Mouse (Mus musculus) embryonic stem cell, embryonic (primary cell): ENCODE measurements around the gene Pnpla5.

Experiments
- CTCF ChIA-PET, 4 experiments: fragments of 300-600 bp in 2 of 4; fragments of 350-600 bp in 2 of 4; sonication (Branson Sonifier 250); formaldehyde crosslinking; loops; one replicate each; lab custom pipeline; 2022; ENCODE audit warnings: inconsistent platforms in 2 of 4; lab: Charles Lee
- POLR2A ChIA-PET, 4 experiments: fragments of 300-600 bp in 2 of 4; fragments of 350-600 bp in 2 of 4; sonication (Branson Sonifier 250); formaldehyde crosslinking; loops; one replicate each; lab custom pipeline; 2022; ENCODE audit warnings: antibody characterized with exemption in 4 of 4, inconsistent platforms in 1 of 4; lab: Charles Lee

The Pnpla5 gene

GRCm38 (mm10) chr15:84123075-84123474, at the start of gene Pnpla5:
Gene Pnpla5 (minus strand): TSS chr15:84123175.
- CTCF ChIA-PET: interaction anchor here in 1 of 4 experiments (0.5 kb wide), 1 partner anchor 147 kb away, joined by 4 read pairs; no protein-coding TSS in a partner anchor
- POLR2A ChIA-PET: no interaction called here

GRCm38 (mm10) chr15:84171166-84171565, 48.2 kb upstream of the Pnpla5 start:
- ChIA-PET POLR2A (no interaction called here), CTCF (interaction anchor here in 1 of 4 experiments (1.2 kb wide), 1 partner anchor 44 kb away, joined by 6 read pairs; no protein-coding TSS in a partner anchor)

GRCm38 (mm10) chr15:84169511-84169910, 46.5 kb upstream of the Pnpla5 start:
- POLR2A ChIA-PET: interaction anchor here in 2 of 4 experiments (0.8 to 3.2 kb wide), 3 partner anchors 9 to 49 kb away, joined by 3 to 38 read pairs (median 17); partner anchors contain the start of gene Samm50 (in 1 of the 2)
- CTCF ChIA-PET: no interaction called here

- CTCF ChIA-PET: interaction anchor here (0.5 to 2.1 kb wide), 29 partner anchors 9 to 506 kb away, joined by 3 to 8 read pairs (median 4); partner anchors contain the start of gene Samm50 (in 2 of the 4)
- POLR2A ChIA-PET: interaction anchor here in 3 of 4 experiments (0.5 to 3.7 kb wide), 46 partner anchors 8 to 1019 kb away, joined by 3 to 46 read pairs (median 5); partner anchors contain the start of genes Samm50 (in 3 of the 3), Pacsin2 (in 1 of the 3), Poldip3 (in 1 of the 3) and Rtl6 (in 1 of the 3)
These were observed 45.5 kb upstream of the Pnpla5 start for GRCm38 (mm10) chr15:84168170-84169161.

- ChIA-PET CTCF (interaction anchor here (0.5 to 2.1 kb wide), 30 partner anchors 9 to 261 kb away, joined by 3 to 8 read pairs (median 4); partner anchors contain the start of gene Samm50 (in 2 of the 4)), POLR2A (interaction anchor here in 3 of 4 experiments (0.6 to 3.7 kb wide), 44 partner anchors 9 to 1018 kb away, joined by 3 to 46 read pairs (median 5); partner anchors contain the start of genes Samm50 (in 3 of the 3), Pacsin2 (in 1 of the 3), Poldip3 (in 1 of the 3) and Rtl6 (in 1 of the 3))
These were observed 44.6 kb upstream of the Pnpla5 start, which contains the start of gene Pnpla3 for GRCm38 (mm10) chr15:84167600-84167999. Gene Pnpla3 (plus strand): TSS chr15:84167837.

GRCm38 (mm10) chr15:84166818-84167217, 43.8 kb upstream of the Pnpla5 start:
- CTCF ChIA-PET: interaction anchor here in 1 of 4 experiments (0.5 kb wide), 1 partner anchor 65 kb away, joined by 4 read pairs; no protein-coding TSS in a partner anchor
- POLR2A ChIA-PET: interaction anchor here in 3 of 4 experiments (0.6 to 3.7 kb wide), 9 partner anchors 19 to 468 kb away, joined by 4 to 42 read pairs (median 7); partner anchors contain the start of gene Samm50 (in 2 of the 3)

GRCm38 (mm10) chr15:84161871-84162270, 38.9 kb upstream of the Pnpla5 start:
- CTCF ChIA-PET: no interaction called here

GRCm38 (mm10) chr15:84157530-84157929, 34.6 kb upstream of the Pnpla5 start:
- ChIA-PET POLR2A (interaction anchor here in 2 of 4 experiments (0.6 to 1.9 kb wide), 2 partner anchors 10 to 876 kb away, joined by 4 to 5 read pairs; partner anchors contain the start of gene Pnpla3 (in 1 of the 2)), CTCF (interaction anchor here in 1 of 4 experiments (1.0 kb wide), 1 partner anchor 601 kb away, joined by 3 read pairs; no protein-coding TSS in a partner anchor)

More at GRCm38 (mm10) chr15:84161871-84162270, 38.9 kb upstream of the Pnpla5 start:
- POLR2A ChIA-PET: no interaction called here

- CTCF ChIA-PET: interaction anchor here in 2 of 4 experiments (0.6 to 0.8 kb wide), 2 partner anchors 21 to 47 kb away, joined by 3 to 4 read pairs; no protein-coding TSS in a partner anchor
- POLR2A ChIA-PET: interaction anchor here in 1 of 4 experiments (1.9 kb wide), 1 partner anchor 11 kb away, joined by 5 read pairs; the partner anchor contains the start of gene Pnpla3
These were observed 33.2 kb upstream of the Pnpla5 start for GRCm38 (mm10) chr15:84156158-84156557.

- ChIA-PET CTCF (interaction anchor here in 1 of 4 experiments (0.6 kb wide), 1 partner anchor 321 kb away, joined by 5 read pairs; no protein-coding TSS in a partner anchor), POLR2A (interaction anchor here in 2 of 4 experiments (0.5 to 1.2 kb wide), 2 partner anchors 26 to 64 kb away, joined by 3 to 4 read pairs; partner anchors contain the start of gene Pnpla3 (in 1 of the 2))
These were observed 18.0 kb upstream of the Pnpla5 start for GRCm38 (mm10) chr15:84140929-84141328.

- CTCF ChIA-PET: interaction anchor here in 2 of 4 experiments (0.6 to 1.1 kb wide), 3 partner anchors 72 to 174 kb away, joined by 3 to 4 read pairs (median 4); no protein-coding TSS in a partner anchor
- POLR2A ChIA-PET: interaction anchor here in 2 of 4 experiments (0.9 to 1.2 kb wide), 3 partner anchors 27 to 58 kb away, joined by 3 to 4 read pairs (median 3); partner anchors contain the start of genes Pnpla3 (in 1 of the 2) and Samm50 (in 1 of the 2)
These were observed 17.1 kb upstream of the Pnpla5 start for GRCm38 (mm10) chr15:84140109-84140508.

GRCm38 (mm10) chr15:84139592-84140005, 16.6 kb upstream of the Pnpla5 start:
- CTCF ChIA-PET: interaction anchor here in 2 of 4 experiments (0.6 to 1.1 kb wide), 3 partner anchors 72 to 175 kb away, joined by 3 to 4 read pairs (median 4); no protein-coding TSS in a partner anchor

GRCm38 (mm10) chr15:84136473-84137415, 13.8 kb upstream of the Pnpla5 start:
- CTCF ChIA-PET: interaction anchor here in 2 of 4 experiments (0.9 to 1.9 kb wide), 8 partner anchors 10 to 75 kb away, joined by 3 to 14 read pairs (median 4); partner anchors contain the start of genes Pnpla3 (in 2 of the 2) and Samm50 (in 1 of the 2)
- POLR2A ChIA-PET: interaction anchor here (0.6 to 3.7 kb wide), 10 partner anchors 9 to 1996 kb away, joined by 3 to 13 read pairs (median 4); partner anchors contain the start of genes Pnpla3 (in 2 of the 4) and Samm50 (in 1 of the 4)

More at GRCm38 (mm10) chr15:84139592-84140005, 16.6 kb upstream of the Pnpla5 start:
- POLR2A ChIA-PET: interaction anchor here in 2 of 4 experiments (0.9 to 1.2 kb wide), 3 partner anchors 28 to 58 kb away, joined by 3 to 4 read pairs (median 3); partner anchors contain the start of genes Pnpla3 (in 1 of the 2) and Samm50 (in 1 of the 2)

GRCm38 (mm10) chr15:84135472-84135871, 12.5 kb upstream of the Pnpla5 start:
- POLR2A ChIA-PET: interaction anchor here in 3 of 4 experiments (1.0 to 3.7 kb wide), 7 partner anchors 51 to 77 kb away, joined by 3 to 13 read pairs (median 4); partner anchors contain the start of gene Samm50 (in 3 of the 3)

GRCm38 (mm10) chr15:84133440-84133839, 10.5 kb upstream of the Pnpla5 start:
- POLR2A ChIA-PET: interaction anchor here in 3 of 4 experiments (0.7 kb wide), 4 partner anchors 33 to 418 kb away, joined by 3 to 10 read pairs (median 4); no protein-coding TSS in a partner anchor
- CTCF ChIA-PET: interaction anchor here in 2 of 4 experiments (0.6 to 0.7 kb wide), 2 partner anchors 60 to 74 kb away, joined by 3 read pairs; no protein-coding TSS in a partner anchor

More at GRCm38 (mm10) chr15:84135472-84135871, 12.5 kb upstream of the Pnpla5 start:
- CTCF ChIA-PET: interaction anchor here (0.6 to 2.3 kb wide), 39 partner anchors 9 to 1432 kb away, joined by 3 to 14 read pairs (median 4); partner anchors contain the start of genes Pnpla3 (in 2 of the 4) and Samm50 (in 2 of the 4)
